Mouse (Mus musculus): ENCODE results near the gene Cep104. TPM values are rescaled to one million over a fixed set of nuclear protein-coding genes. Genes with fewer than 3 reads are reported as not detected.

The Cep104 gene
- 1.2 and 1.3 TPM in 2 replicates for polyA plus RNA-seq (2012)

DNA sequence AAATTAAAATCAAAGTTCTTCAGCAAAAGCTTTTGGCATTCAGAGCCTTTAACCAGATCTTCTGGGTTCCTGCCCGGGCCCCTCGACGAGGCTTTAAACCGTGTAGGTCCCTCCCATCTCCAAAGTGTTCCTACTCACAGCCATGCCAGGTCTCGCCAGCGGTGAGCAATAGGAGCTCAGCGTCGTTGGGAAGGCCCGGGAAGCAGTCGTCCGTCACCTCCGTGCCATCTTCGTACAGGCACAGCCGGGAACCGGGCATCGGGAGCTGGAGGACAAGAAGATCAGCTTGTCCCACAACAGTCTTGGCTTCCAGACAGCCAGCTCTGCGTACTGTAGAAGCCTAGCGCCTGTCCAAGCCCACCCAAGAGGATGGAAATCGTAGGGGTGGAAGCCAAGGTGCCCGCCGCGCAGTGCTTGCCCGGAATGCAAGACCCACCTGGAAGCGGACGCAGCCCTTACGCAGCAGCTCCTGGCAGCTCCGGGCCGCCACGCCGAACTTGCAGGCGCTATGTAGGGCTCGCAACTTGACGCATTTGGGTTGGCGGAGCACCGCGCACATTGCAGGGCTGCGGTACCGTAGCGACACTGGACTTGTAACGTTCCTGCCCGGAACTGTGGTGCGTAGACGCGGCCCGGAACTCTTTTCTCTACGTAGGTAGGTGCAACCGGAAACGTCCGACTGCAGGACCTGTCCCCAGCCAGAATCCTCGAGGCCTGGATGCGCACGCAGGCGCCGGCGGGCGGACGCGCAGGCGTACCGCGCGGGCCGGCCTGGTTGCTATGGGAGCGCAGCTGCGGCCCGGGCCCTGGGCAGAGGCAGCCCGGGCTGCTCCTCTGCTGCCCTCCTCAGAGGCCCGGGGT lies at the start of gene Cep104, which contains the start of gene Dffb:
Cep104 (plus strand) TSS at position 764 of the 861 bp plus-strand sequence.
Dffb (minus strand) TSS at position 696 of the 861 bp plus-strand sequence.
- Histone ChIP-seq H3K36me3 (ENCODE audit: control insufficient read depth) (peaks cover 56% of the 10 kb centered on the region), H3K9me3 (ENCODE audit: control insufficient read depth, low read length) (no peaks in the 10 kb centered on the region), H3K4me3 (replicated peaks) (peak within 1 kb of the TSS; percentile 92), H3K4me1 (ENCODE audit: control insufficient read depth) (peaks cover 59% of the 10 kb centered on the region), H3K27me3 (ENCODE audit: control insufficient read depth) (no peaks in the 10 kb centered on the region)
- TF ChIP-seq GATA1 (IDR thresholded peaks at IDR 0.05; ENCODE audit: low read length) (no peak), TAL1 (IDR thresholded peaks at IDR 0.05; ENCODE audit: low read length) (no peak)

DNA sequence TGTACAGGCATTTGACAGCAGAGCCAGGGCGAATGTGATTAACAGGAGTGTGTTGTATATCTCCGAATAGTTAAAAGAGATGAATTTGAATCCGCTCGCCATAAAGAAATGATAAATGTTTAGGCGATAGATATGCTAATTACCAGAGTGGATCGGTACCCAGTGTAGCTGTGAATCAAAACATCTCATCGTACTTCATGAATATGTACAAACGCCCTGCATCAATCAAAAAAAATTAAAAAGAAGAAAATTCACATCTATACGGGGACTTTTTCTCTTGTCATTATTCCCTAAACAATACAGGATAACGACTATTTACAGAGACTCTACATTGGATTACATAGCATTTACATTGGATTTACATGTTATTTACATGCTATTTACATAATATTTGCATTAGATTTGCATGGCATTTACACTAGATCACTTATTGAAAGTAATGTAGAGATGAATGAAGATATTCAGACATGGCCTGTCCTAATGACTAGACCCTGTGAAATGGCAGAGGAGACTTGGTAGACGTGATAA lies 46.2 kb upstream of the Cep104 start:
- H3K9me3 ChIP-seq (ENCODE audit: control insufficient read depth, low read length): no peaks in the 10 kb centered on the region
- no peaks in the 10 kb centered on the region for H3K27me3 ChIP-seq (ENCODE audit: control insufficient read depth)
- H3K4me1 ChIP-seq (ENCODE audit: control insufficient read depth): no peaks in the 10 kb centered on the region
- H3K4me3 ChIP-seq (replicated peaks): no peak overlapping the region
- H3K36me3 ChIP-seq (ENCODE audit: control insufficient read depth): no peaks in the 10 kb centered on the region
- TF ChIP-seq GATA1 (IDR thresholded peaks at IDR 0.05; ENCODE audit: low read length) (no peak), TAL1 (IDR thresholded peaks at IDR 0.05; ENCODE audit: low read length) (no peak)

DNA sequence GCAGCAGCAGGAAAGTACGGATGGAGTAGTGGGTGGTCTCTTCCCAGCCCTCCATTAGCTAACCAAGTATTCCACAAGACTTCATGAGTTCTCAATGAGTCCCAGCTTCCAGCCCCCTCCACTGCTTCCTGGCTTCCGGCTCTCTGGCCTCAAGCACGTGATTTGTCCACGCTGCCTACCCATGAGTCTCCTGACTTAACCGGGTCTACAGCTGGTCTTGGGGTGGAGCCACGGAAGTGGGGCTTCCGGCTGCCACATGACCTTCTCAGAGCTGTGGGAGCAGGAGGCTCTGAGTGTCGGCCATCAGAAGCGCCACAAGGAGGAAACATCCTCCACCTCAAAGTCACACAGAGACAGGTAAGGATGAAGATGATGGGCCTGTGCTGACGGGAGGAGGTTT lies 45.6 kb upstream of the Cep104 start:
- Histone ChIP-seq H3K9me3 (ENCODE audit: control insufficient read depth, low read length) (no peaks in the 10 kb centered on the region), H3K27me3 (ENCODE audit: control insufficient read depth) (no peaks in the 10 kb centered on the region), H3K36me3 (ENCODE audit: control insufficient read depth) (no peaks in the 10 kb centered on the region), H3K4me1 (ENCODE audit: control insufficient read depth) (no peaks in the 10 kb centered on the region), H3K4me3 (replicated peaks) (no peak overlapping the region)
- no peak for TF ChIP-seq GATA1 (IDR thresholded peaks at IDR 0.05; ENCODE audit: low read length)
- TF ChIP-seq TAL1 (IDR thresholded peaks at IDR 0.05; ENCODE audit: low read length): no peak

DNA sequence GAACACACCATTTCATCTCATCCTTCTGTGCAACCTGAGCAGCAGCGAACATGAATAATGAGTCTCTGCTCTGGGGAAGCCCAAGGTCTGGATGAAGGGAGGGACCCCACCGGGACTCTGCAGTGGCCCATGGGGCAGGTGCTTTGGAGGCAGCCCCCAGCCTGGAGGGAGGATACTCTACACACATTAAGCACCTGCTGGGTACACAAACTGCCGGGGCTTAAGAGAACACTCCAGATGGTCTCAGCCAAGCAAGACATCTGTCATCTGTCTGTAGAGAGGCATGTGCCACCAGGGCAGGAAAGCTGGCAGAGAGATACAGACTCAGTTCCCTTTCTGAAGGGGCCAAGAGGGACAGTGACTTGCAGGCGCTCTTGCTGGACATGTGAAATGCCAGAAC lies 45.1 kb upstream of the Cep104 start:
- H3K4me1 ChIP-seq (ENCODE audit: control insufficient read depth): no peaks in the 10 kb centered on the region
- H3K27me3 ChIP-seq (ENCODE audit: control insufficient read depth): no peaks in the 10 kb centered on the region
- TF ChIP-seq GATA1 (IDR thresholded peaks at IDR 0.05; ENCODE audit: low read length): no peak
- no peak for TF ChIP-seq TAL1 (IDR thresholded peaks at IDR 0.05; ENCODE audit: low read length)
- no peaks in the 10 kb centered on the region for H3K9me3 ChIP-seq (ENCODE audit: control insufficient read depth, low read length)
- H3K36me3 ChIP-seq (ENCODE audit: control insufficient read depth): no peaks in the 10 kb centered on the region
- H3K4me3 ChIP-seq (replicated peaks): no peak overlapping the region

DNA sequence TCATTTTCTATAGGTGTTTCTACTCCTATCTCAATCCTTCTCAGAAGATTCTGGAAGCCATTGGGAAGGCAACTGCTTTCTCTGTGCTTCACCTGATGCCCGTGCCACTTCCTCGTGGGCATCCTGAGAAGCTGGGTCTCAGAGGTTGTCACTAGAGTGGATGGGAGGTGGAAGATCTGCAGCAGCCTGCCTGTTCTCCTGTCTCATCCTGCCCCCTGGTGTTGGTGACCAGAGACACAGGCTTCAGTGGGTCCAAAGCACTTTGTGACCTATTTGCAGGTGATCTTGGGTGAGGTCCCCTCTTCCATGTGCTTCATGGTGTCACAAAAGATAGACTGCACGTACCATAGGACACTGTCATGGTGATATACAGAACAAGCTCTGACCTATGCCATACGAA lies 31.8 kb upstream of the Cep104 start:
- Histone ChIP-seq H3K27me3 (ENCODE audit: control insufficient read depth) (peaks cover 7% of the 10 kb centered on the region; the same call in 1 of the 2 replicates), H3K9me3 (ENCODE audit: control insufficient read depth, low read length) (no peaks in the 10 kb centered on the region), H3K4me1 (ENCODE audit: control insufficient read depth) (no peaks in the 10 kb centered on the region; the same call in 1 of the 2 replicates), H3K4me3 (replicated peaks) (no peak overlapping the region), H3K36me3 (ENCODE audit: control insufficient read depth) (no peaks in the 10 kb centered on the region)
- no peak for TF ChIP-seq TAL1 (IDR thresholded peaks at IDR 0.05; ENCODE audit: low read length)
- no peak for TF ChIP-seq GATA1 (IDR thresholded peaks at IDR 0.05; ENCODE audit: low read length)

DNA sequence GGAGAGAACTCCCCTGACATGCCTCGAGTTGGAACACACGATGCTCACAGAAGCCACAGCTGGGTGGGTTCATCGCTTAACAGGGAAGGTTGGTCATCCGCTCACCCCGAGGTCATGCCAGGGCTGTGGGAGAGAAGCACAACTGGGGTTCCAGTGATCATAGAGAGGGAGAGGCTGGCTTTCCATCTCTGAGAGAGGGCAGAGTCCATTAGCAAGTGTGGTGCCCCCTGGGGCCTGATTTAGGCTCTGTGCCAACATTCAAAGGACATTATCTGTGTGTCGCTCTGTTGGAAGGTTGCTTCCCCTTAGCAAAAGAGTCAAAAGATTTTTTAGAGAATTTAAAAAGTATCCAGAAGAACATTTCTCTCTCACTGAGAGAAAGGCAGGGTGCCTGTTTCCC lies 30.7 kb upstream of the Cep104 start:
- Histone ChIP-seq H3K27me3 (ENCODE audit: control insufficient read depth) (peaks cover 9% of the 10 kb centered on the region; the same call in 1 of the 2 replicates), H3K9me3 (ENCODE audit: control insufficient read depth, low read length) (no peaks in the 10 kb centered on the region), H3K4me3 (replicated peaks) (no peak overlapping the region), H3K36me3 (ENCODE audit: control insufficient read depth) (no peaks in the 10 kb centered on the region), H3K4me1 (ENCODE audit: control insufficient read depth) (no peaks in the 10 kb centered on the region; the same call in 1 of the 2 replicates)
- TF ChIP-seq TAL1 (IDR thresholded peaks at IDR 0.05; ENCODE audit: low read length) (no peak), GATA1 (IDR thresholded peaks at IDR 0.05; ENCODE audit: low read length) (no peak)

DNA sequence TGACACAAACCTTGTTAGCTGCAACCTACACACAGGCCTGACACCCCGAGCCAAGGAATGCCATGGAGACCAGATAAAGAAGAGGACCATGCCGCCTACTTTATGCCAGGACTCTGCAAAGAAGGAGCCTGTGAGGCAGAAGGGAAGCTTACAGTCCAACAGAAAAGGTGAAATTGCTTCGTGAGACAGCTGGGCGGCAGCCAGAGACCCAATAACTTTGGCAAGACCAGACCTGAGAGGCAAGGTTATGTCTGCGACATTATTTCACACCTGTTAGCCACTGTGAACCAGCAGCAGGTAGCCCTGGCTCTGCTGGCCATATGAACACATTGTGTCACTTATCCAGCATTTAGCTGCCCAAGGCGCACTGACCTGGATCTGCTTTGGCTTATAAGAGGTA lies 29.3 kb upstream of the Cep104 start:
- Histone ChIP-seq H3K36me3 (ENCODE audit: control insufficient read depth) (no peaks in the 10 kb centered on the region), H3K4me1 (ENCODE audit: control insufficient read depth) (no peaks in the 10 kb centered on the region; the same call in 1 of the 2 replicates), H3K9me3 (ENCODE audit: control insufficient read depth, low read length) (no peaks in the 10 kb centered on the region), H3K4me3 (replicated peaks) (no peak overlapping the region), H3K27me3 (ENCODE audit: control insufficient read depth) (peaks cover 11% of the 10 kb centered on the region; the same call in 1 of the 2 replicates)
- TF ChIP-seq TAL1 (IDR thresholded peaks at IDR 0.05; ENCODE audit: low read length): no peak
- no peak for TF ChIP-seq GATA1 (IDR thresholded peaks at IDR 0.05; ENCODE audit: low read length)

DNA sequence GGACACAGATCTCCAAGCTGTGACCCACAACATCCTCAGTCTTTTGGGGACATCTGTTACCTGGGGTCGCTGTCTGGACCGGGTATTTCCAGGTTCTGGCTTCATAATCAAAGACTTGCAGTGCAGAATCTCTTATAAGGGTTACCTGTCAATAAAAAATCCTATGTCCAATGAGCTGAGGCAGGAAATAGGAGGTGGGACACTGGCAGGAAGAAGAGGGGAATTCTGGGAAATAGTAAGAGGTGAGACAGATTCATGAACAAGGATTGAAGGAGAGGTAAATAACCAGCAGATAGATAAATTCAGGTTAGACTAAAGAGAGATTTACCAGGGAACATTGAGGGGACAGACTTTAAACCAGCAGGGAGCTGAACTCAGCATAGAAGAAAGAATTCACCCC lies 24.6 kb upstream of the Cep104 start:
- TF ChIP-seq TAL1 (IDR thresholded peaks at IDR 0.05; ENCODE audit: low read length) (no peak), GATA1 (IDR thresholded peaks at IDR 0.05; ENCODE audit: low read length) (no peak)
- Histone ChIP-seq H3K4me3 (replicated peaks) (no peak overlapping the region), H3K4me1 (ENCODE audit: control insufficient read depth) (no peaks in the 10 kb centered on the region), H3K27me3 (ENCODE audit: control insufficient read depth) (peaks cover 37% of the 10 kb centered on the region), H3K36me3 (ENCODE audit: control insufficient read depth) (no peaks in the 10 kb centered on the region), H3K9me3 (ENCODE audit: control insufficient read depth, low read length) (no peaks in the 10 kb centered on the region)

DNA sequence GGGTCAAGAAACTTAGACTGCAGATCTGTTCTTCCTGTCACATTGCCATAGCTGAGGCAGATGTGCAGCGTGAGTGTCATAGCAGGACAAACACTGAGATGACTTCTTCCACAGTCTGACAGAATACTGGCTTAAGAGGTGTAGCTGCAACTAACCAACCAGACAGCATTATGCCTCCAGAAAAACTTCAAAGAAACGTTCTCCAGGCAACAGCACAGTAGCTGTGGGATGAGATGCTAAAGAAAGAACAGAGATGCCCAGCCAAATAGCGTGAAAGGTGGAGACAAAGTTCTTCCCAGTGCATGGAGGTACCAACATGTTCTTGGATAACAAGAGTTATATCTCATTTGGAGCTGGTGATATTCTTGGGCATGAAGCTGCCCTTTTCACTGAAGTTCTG lies 23.8 kb upstream of the Cep104 start:
- H3K9me3 ChIP-seq (ENCODE audit: control insufficient read depth, low read length): no peaks in the 10 kb centered on the region
- H3K4me1 ChIP-seq (ENCODE audit: control insufficient read depth): peaks cover 2% of the 10 kb centered on the region
- peaks cover 41% of the 10 kb centered on the region for H3K27me3 ChIP-seq (ENCODE audit: control insufficient read depth)
- H3K4me3 ChIP-seq (replicated peaks): no peak overlapping the region
- no peaks in the 10 kb centered on the region for H3K36me3 ChIP-seq (ENCODE audit: control insufficient read depth)
- no peak for TF ChIP-seq TAL1 (IDR thresholded peaks at IDR 0.05; ENCODE audit: low read length)
- TF ChIP-seq GATA1 (IDR thresholded peaks at IDR 0.05; ENCODE audit: low read length): no peak

All from erythroblast, embryonic 14.5 days (primary cell).